Mouse (Mus musculus) gastrocnemius, postnatal 14 days (tissue): ENCODE measurements at regions not wholly inside any gene's neighbourhood (a gene's known extent, or its start where the extent isn't known, plus 50 kb on each side); places are given as distances from the start of the nearest gene placed in this dataset.
"Not testable (repeated sequence)": the region's sequence is repeated elsewhere in the genome, so short reads cannot be mapped to it uniquely, and the experiment has no call there.

ENCODE experiments used
- DNase-seq: peaks from one replicate; pipeline ENCODE4 v3.0.0; 2021; ENCODE audit warnings: mixed read lengths
- intact Hi-C: fragments of 180-260 bp; cut with DNase I; formaldehyde crosslinking; loops from one replicate; pipeline ENCODE4 v1.15.1; 2025; ENCODE audit warnings: low total_unique reads
- microRNA-seq, 2 experiments: library from miRNA; unstranded; fragments of <30 nt; microRNA quantifications; one replicate each; pipeline ENCODE4 v1.2.0; 2021

DNA sequence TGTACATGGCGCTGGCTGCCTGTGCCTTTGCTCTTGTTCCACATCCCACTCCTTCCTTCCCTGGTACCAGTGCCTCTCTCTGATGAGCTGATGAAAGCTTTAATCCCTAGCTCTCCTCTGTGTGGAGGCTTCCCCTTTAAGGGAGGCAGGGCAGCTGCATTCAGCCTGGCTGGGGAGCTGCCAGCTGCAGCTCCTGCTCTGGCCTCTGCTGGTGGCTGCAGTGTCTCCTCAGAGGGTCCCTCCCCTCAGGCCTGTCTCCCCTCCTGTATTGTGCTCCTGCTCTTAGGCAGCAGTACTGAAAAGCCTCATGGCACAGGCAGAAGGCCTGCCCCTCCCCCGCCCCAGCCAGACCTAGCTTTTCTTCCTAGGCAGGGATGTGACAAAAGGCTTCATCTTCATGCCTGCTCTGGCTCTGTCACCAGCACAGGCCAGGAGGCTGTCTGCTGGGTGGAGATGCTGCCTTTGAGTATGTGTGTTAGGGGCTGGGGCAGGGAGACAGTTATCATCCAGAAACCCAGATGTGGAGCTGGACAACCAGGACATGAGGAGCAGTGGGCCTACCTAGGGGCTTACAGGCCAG is 97.7 kb upstream of the Zcchc13 start:
- peak; percentile 46 for DNase-seq
- intact Hi-C loops = not testable (repeated sequence)

DNA sequence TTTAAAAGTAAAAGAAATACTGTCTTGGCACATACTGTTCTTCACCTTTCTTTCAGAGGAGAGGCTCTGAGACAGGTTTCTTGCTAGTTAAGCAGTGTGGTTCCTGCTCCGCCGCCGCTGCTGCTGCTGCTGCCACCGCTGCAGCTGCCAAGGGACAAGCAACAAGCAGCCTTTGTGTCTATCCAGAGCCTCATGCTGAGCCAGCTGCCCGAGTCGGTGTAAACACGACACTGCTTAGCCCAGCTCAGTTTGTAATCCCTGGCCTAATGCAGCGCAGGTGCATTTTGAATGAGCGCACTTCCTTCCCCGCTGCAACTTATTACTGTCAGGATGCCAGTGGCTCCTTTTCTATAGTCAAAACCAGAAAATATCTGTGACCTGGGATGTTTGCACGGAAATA is 97.1 kb upstream of the Zcchc13 start:
- intact Hi-C loops = no loop called here
- DNase-seq = peak; percentile 49

DNA sequence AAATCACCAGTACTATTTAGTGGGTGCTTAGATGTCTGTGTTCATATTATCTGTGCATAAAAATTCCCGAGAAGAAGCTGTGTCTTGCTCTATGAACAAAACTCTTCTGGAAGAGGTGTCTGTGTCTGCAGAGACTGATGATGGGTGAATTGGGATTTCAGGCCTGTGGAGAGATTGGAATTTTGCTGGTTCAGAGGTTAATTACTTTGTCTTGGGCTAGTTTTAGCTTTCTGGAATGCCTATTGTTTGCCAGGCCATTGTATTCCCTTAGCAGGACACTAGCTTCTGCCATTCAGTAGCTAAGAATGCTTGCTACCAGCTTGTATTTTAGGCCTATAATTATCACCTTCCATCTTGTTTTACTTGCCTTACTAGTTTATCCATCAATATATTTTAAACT is 96.6 kb upstream of the Zcchc13 start:
- intact Hi-C loops = no loop called here
- DNase-seq = no peak

DNA sequence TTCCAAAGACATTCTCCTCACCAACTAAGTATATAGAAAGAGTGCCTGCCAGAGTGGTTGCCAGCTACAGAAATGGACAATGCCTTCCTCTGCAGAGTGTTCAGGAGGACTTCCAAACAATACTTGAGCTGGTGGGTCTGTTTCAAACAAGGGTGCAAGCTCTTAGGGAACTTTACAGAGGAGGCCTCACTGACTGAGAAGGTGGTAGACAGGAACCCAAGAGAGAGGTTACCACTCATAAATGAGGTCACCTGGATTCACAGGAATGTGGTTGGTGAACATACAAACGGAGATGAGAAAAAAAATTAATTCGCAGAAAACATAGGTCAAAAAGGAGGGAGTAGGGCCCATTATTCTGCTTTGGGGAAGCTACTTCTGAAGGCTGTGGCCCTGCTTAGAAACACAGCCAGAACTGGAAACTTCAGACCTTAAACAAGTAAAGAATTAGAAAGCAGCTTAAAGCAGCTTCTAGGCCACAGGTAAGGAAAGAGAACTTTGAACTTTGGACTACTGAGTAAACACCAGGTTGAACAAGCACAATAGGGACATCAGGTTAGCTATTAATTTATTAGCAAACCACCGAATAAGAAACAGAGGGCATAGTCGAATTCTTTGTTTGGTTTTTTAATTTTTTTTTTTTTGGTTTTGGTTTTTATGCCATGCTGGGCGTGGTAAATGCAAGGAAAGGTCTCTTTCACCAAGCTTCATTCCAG is 83.7 kb upstream of the Zcchc13 start:
- intact Hi-C loops = no loop called here
- no peak for DNase-seq

DNA sequence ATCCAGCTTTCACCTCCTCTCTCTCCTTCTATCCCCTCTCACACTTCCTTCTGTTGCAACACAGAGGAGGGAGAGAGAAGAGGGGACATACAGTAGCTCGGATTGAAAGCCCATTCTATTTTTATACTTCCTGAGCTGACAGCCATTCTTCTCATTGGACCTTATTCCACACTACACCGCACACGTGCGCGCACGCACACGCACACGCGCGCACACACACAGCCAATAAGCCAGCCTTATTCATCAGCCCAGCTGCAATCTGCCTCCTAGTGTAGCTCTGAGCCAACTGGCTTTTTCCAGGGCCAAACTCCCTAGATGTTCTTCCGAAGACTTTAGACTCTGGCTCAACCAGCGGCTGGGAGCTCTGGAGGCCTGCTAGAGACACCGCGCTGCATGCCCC is 79.1 kb upstream of the Zcchc13 start:
- peak; percentile 56 for DNase-seq
- intact Hi-C loops = no loop called here

DNA sequence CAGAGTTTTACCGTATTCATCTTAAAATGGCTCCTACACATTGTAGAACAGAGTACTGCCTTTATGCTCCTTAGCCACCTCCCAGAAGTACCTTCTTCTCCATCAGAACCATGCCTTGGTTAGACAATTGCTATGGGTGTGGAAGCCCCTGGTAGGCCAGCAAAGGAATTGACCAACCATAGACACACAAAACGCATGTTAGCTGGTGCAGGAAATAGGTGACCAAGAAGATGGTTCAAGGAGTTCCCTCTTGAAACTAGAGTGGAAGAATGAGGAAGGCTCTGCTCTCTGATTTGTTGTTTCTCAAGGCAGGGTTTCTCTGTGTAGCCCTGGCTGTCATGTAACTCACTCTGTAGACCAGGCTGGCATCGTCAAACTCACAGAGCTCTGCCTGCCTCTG is 77.2 kb upstream of the Zcchc13 start:
- no peak for DNase-seq
- intact Hi-C loops = no loop called here

DNA sequence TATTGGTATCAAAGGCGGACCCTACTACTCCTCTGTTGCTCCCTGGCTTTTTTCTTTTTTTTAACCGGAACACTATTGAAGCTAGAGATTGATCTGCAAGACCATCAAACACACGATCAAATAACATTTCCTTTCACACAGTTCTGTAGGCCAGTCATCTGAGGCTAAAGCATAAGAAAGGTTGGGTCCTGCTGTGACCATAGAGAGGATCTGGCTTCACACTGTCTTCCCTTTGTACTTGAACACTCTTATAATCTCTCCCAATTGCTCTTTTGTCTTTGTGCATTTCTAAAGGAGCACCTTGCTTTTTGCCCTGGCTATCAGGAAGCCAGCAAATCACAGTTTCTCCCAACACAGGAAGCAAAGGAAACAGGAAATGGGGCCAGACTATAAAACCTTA is 76.8 kb upstream of the Zcchc13 start:
- DNase-seq = no peak

DNA sequence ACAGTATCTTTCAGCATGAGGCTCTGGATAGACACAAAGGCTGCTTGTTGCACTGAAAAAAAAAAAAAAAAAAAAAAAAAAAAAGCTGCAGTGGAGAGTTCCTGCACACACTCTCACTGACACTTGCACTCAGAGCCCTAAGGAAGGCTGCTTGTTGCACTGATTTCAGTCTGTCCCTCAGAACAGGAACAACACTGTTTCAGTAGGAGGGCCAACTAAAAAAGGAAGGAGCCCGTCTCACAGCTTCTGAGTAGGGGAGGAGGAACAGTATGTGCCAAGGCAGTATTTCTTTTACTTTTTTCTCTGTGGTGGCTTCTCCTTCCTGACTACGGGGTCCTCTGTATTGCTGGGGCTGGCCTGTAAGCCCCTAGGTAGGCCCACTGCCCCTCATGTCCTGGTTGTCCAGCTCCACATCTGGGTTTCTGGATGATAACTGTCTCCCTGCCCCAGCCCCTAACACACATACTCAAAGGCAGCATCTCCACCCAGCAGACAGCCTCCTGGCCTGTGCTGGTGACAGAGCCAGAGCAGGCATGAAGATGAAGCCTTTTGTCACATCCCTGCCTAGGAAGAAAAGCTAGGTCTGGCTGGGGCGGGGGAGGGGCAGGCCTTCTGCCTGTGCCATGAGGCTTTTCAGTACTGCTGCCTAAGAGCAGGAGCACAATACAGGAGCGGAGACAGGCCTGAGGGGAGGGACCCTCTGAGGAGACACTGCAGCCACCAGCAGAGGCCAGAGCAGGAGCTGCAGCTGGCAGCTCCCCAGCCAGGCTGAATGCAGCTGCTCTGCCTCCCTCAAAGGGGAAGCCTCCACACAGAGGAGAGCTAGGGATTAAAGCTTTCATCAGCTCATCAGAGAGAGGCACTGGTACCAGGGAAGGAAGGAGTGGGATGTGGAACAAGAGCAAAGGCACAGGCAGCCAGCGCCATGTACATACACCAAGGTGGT is 75.1 kb upstream of the Zcchc13 start:
- DNase-seq, intact Hi-C loops: not testable (repeated sequence)

More for the DNA sequence above, 76.8 kb upstream of the Zcchc13 start:
- intact Hi-C loops = no loop called here

DNA sequence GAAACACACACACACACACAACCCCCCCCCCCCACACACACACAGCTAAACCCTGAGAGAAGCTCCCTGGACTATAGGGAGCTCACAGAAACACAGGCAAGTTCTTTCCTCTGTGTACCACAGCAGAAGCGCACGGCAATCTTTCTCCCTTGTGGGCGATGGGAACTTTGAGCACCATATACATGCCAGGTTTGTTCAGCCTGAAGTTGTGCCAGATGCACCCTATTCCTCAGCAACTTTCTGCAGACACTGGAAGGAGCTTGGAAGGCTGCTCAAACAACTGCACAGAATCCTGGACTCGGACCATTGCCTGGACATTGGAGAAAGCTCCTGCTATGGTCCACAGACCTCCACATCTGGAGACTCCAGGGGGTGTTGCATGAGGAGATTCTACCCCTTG is 74.3 kb upstream of the Zcchc13 start:
- intact Hi-C loops = no loop called here
- DNase-seq = no peak

DNA sequence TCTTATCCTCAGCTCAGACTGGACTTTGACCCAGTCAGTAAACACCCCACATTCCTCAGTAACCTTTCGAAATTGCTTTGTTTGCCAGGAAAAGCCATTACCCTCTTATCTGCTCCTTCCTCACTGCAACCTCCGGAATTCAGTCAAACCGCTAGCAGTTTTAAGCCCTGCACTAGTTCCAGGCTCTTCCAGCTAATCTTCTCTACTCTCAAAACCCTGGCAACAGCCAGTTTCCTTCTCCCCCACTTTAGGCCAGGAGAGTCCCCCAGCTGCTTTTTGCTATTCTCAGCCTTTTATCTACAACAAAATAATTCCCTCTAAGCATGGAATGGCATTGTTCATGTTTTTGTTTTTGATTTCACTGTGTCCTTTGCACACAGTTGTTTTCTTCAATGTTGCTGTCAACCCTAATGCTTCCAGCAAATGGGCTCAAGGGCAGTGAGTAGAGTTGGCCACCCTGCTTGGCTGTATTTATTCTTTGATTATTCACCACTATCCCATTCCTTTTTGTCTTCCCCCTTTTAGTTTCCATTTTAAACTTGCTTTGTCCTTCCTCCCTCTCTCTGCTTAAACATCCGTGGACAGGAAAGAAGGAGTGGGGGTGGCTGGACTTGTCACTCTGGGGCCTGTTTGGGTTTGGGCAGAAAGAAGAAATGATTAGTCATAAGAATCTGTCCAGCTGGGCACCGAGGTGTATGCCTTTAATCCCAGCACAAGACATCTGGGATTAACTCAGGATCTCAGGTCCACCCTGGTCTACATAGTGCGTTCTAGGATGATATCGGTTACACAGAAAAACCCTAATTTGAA is 73.5 kb upstream of the Zcchc13 start:
- no peak for DNase-seq
- intact Hi-C loops = no loop called here

DNA sequence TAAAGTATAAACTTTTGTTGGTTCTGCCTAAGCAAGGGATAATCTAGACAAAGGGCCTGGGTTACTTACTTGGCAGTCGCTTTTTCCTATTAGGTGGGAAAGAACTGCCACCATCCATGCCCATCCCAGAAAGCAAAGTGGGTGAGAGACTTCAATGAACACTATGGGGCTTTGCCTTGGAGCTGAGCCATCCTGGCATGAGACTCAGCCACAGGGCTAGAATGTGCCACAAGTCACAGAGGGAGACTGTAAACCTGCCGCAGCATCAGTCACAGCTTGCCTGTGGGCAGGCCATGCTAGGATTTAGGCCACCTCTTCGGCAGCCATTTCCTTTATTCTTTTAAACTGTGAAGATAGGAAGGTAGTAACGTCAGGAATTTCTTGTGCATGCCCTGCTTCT is 72.9 kb upstream of the Zcchc13 start:
- intact Hi-C loops = no loop called here
- DNase-seq = no peak

DNA sequence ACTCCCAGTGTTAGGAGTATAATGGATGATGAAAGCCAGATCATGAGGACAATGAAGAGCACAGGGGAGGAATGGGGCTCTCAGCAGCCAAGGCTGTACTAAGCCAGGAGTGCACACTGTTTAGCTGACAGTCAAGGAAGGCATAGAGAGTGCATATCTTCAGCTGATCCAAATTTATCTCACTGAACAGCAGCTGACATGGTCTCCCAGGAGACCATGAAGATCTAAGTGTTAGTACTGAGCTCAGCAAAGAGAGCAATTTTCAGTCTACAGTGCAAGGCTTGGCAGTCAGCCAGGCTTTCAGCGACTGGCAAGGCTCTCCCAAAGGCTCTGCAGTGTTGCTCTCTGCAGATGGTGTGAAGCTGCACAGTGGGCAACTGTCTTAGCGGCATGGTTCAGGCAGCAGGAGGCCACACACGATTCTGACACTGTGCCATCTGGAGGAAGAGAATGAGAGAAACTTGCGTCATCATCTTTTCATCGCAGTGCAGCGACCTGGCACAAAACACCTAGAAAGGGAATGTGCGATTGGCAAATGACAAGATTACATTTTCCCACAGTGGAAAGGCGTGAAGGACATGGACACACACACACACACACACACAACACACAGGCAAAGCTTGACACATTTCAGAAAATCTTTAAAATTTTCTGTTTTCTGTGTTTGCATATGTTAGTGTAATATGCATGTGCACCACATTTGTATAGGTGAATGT is 66.7 kb upstream of the Zcchc13 start:
- DNase-seq = peak; percentile 71
- intact Hi-C loops = no loop called here

DNA sequence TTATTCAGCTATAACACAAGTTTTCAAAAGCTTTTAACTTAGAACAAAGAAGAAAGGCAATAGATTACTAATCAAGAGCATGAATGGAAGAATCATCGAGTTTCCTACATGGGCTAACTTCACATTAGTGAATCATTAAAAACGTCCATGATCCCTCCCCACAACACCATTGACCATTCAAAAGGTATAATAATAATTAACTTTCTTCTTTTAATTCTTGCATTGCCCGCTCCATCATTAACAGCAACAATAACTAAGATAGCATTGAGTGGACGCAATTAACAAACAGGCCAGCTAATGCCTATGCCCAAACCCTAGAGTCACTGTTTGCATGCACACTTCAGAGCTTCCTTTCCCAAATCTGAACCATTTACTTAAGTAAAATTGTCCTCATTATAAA is 57.0 kb upstream of the Zcchc13 start:
- no peak for DNase-seq
- intact Hi-C loops = no loop called here

DNA sequence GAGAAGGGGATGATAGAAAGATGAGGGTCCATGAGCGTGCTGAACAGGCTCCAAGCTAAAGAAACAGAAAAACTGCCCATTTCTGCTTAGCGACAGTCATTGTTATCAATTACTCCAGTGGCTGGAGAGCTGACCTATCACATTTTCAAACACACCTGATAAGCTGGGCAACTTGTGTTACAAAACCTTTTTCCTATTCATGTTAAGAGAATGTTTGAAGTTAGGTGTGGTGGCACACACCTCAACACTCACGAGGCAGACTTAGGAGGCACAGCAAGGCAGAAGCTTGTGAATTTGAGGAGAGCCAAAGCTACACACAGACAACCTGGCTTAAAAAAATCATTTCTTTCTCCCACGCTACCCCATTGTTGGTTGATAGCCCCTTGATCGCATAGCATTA is 50.9 kb upstream of the Zcchc13 start:
- no peak for DNase-seq
- intact Hi-C loops = no loop called here

Small RNA genes in the stretch of these regions (microRNA-seq; reads per million reads assigned to microRNA genes)
- gene Mir374b (0 reads per million in 2 experiments), gene Mir374c (0 reads per million in 2 experiments), gene Mir421 (205 to 206 reads per million in 2 experiments)
